Mouse (Mus musculus) cortical plate, adult 2 months (tissue): ENCODE results near the gene Large1.

Experiments
- CTCF ChIP-seq: fragments of 200-500 bp; IDR thresholded peaks from 2 replicates; pipeline ENCODE4 v1.5.1; 2011; ENCODE audit warnings: mild to moderate bottlenecking, control low read depth, low read length; ENCODE audit not compliant: insufficient read depth; ENCODE audit errors: extremely low read depth
- POLR2A ChIP-seq: fragments of 200-500 bp; IDR thresholded peaks from 2 replicates; pipeline ENCODE4 v1.6.1; 2011; ENCODE audit warnings: mild to moderate bottlenecking, low read length, control low read depth; ENCODE audit not compliant: insufficient read depth; ENCODE audit errors: extremely low read depth

- TF ChIP-seq CTCF (no peak), POLR2A (no peak)
Measured at GRCm38 (mm10) chr8:73061410-73061809, 291.9 kb downstream of the Large1 start.
